Mouse (Mus musculus): Measurements from ENCODE around the gene Gm34302. TPM values are rescaled to one million over a fixed set of nuclear protein-coding genes. Genes with fewer than 3 reads are reported as not detected.
"Not testable (repeated sequence)": the region's sequence is repeated elsewhere in the genome, so short reads cannot be mapped to it uniquely, and the experiment has no call there.

The Gm34302 gene
- not detected in 2 replicates for polyA plus RNA-seq (2016; fragmentation: Nextera tagmentation; extraction: Ambion mirVana)

DNA sequence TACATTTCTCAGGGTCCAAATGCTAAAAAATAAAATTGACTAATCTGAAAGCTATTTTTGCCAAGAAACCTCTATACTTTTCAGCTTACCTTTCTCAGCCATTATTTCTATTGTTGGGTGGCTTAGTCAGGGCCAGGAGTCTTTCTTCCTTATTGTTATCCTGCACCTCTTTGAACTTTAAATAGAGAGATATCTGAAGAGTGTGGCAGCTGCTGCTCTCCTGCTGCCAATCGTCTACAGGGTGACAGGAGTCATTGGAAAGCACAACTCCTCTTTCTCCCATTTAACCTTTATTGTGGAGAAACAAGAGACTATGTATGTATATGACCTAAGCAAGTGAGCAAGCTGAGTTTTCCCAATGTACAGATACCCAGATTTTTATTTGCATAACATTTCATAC lies at the start of gene Gm34302:
Gene Gm34302, minus strand, starts transcription at position 154 of the 400 bp plus-strand sequence.
- WGBS = 60% methylated on average over 1 of the region's 1 CpGs
- H3K9me3 ChIP-seq = no peaks in the 10 kb centered on the region
- no peaks in the 10 kb centered on the region for H3K27me3 ChIP-seq (replicated peaks)
- H3K9ac ChIP-seq = no peak within 1 kb of the TSS
- no peak for ATAC-seq (ENCODE audit: low FRiP score, low read depth)
- no peaks in the 10 kb centered on the region for H3K36me3 ChIP-seq
- H3K4me3 ChIP-seq = no peak within 1 kb of the TSS
- H3K4me1 ChIP-seq = no peaks in the 10 kb centered on the region
- H3K4me2 ChIP-seq (replicated peaks) = no peak within 1 kb of the TSS
- no peak within 1 kb of the TSS for H3K27ac ChIP-seq

DNA sequence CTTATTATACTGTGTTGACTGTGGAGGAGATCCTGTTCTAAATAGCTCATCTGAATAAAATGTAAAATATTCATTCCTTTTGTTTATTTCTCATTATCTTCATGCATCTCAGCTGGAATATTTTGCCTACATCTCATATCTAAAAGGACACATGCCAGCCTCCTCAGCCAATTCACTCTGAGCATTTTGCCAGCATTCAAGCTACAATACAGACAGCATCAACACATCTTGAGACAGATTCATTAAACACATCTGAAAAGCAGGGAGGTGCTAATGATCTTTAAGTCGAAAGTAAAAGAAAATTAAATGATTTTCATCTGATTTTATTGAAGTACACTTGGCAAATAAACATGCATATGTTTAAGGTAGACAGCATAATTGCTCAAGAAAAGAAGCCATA lies 48.2 kb upstream of the Gm34302 start:
- H3K9me3 ChIP-seq = no peaks in the 10 kb centered on the region
- no peak overlapping the region for H3K9ac ChIP-seq
- no peak overlapping the region for H3K4me3 ChIP-seq
- ATAC-seq (ENCODE audit: low FRiP score, low read depth) = no peak
- no peak overlapping the region for H3K4me2 ChIP-seq (replicated peaks)
- H3K27me3 ChIP-seq (replicated peaks) = no peaks in the 10 kb centered on the region
- 71% methylated on average over 1 of the region's 1 CpGs for WGBS
- H3K4me1 ChIP-seq = no peaks in the 10 kb centered on the region
- H3K36me3 ChIP-seq = no peaks in the 10 kb centered on the region
- H3K27ac ChIP-seq = no peak overlapping the region

DNA sequence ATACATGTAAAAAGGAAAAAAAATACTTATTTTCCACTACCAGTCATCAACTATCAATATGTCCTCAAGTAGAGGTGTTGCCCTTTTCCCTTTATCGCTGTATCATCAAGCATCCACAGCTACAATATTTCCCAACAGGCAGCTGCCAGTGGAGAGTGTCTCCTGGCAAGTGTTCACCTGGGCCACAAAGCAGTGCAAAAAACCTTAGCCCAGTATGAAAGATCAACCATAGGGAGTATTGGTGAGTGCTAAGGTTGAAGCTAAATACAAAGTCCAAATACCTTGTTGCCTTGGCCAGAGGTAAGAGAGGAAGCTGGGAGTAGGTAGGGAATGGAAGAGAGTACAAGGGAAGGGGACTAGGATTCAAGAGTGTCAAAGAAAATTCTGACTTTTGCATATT lies 34.0 kb upstream of the Gm34302 start:
- no peaks in the 10 kb centered on the region for H3K36me3 ChIP-seq
- H3K27ac ChIP-seq = no peak overlapping the region
- no peak overlapping the region for H3K4me3 ChIP-seq
- no peaks in the 10 kb centered on the region for H3K9me3 ChIP-seq
- no peaks in the 10 kb centered on the region for H3K4me1 ChIP-seq
- no peaks in the 10 kb centered on the region for H3K27me3 ChIP-seq (replicated peaks)
- no peak overlapping the region for H3K9ac ChIP-seq
- 92% methylated on average over 1 of the region's 1 CpGs for WGBS
- no peak for ATAC-seq (ENCODE audit: low FRiP score, low read depth)
- H3K4me2 ChIP-seq (replicated peaks) = no peak overlapping the region

DNA sequence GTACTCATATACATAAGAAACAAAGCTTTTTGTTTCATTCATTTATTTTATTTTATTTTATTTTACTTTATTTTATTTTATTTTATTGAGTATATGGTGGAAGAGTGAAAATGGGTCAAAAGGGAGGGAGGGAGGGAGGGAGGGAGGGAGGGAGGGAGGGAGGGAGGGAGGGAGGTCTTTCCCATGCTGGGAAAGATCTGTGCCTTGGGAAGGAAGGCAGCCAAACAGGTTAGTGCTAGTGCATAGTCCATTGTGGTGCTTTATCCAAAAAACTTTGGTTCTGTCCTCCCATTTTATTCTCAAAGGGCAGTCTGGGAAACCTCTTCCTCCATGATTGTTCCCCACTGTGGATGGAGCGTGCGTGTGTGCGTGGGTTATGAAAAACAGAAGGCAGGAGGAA lies 32.6 kb upstream of the Gm34302 start:
- not testable (repeated sequence) for ATAC-seq (ENCODE audit: low FRiP score, low read depth); H3K9ac ChIP-seq; H3K9me3 ChIP-seq; H3K4me3 ChIP-seq; H3K27me3 ChIP-seq (replicated peaks); H3K36me3 ChIP-seq; H3K4me1 ChIP-seq; H3K27ac ChIP-seq; H3K4me2 ChIP-seq (replicated peaks)
- WGBS = 94% methylated on average over 3 of the region's 3 CpGs

DNA sequence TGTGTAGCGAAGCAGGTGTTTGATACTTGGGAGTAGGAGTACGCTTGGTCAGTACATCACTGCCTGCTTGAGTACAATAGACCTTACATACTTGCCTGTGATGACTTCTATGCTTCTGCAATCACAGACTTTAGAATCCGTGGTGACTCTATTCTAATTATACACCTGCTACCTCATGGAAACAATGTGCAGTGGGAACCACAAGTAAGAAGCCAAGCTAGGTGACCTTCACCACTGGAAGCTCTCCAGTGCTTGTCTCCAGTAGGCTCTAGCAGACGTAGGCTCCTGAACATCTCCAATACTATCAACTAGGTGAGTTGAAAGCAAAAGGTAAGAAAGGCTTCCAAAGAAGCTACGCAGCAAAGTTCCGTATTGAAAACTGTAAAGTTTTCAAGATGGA lies 27.6 kb upstream of the Gm34302 start:
- Histone ChIP-seq H3K36me3 (no peaks in the 10 kb centered on the region), H3K4me2 (replicated peaks) (no peak overlapping the region), H3K27me3 (replicated peaks) (no peaks in the 10 kb centered on the region), H3K9me3 (no peaks in the 10 kb centered on the region), H3K27ac (no peak overlapping the region), H3K4me3 (no peak overlapping the region), H3K9ac (no peak overlapping the region), H3K4me1 (no peaks in the 10 kb centered on the region)
- no peak for ATAC-seq (ENCODE audit: low FRiP score, low read depth)
- WGBS = 91% methylated on average over 6 of the region's 6 CpGs

DNA sequence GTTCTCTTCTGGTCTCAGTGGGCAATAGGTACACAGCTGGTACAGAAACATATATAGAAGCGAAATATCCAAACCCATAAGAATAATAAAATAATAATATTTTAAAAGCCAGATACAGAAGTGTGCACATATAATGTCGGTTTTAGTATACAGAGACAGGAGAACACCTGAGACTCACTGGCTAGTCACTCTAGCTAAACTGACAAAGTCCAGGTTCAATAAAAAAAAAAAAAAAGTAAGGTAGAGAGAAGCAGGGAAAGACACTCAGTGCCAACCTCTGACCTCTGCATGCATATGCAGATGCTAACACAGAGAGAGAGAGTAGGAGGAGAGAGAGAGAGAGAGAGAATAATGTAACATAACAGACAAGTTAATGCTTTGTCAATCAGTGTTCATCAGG lies 25.8 kb upstream of the Gm34302 start:
- no peaks in the 10 kb centered on the region for H3K36me3 ChIP-seq
- H3K4me1 ChIP-seq = no peaks in the 10 kb centered on the region
- ATAC-seq (ENCODE audit: low FRiP score, low read depth) = no peak
- no peak overlapping the region for H3K4me2 ChIP-seq (replicated peaks)
- H3K27me3 ChIP-seq (replicated peaks) = no peaks in the 10 kb centered on the region
- no peaks in the 10 kb centered on the region for H3K9me3 ChIP-seq
- no peak overlapping the region for H3K4me3 ChIP-seq
- no peak overlapping the region for H3K27ac ChIP-seq
- H3K9ac ChIP-seq = no peak overlapping the region
- WGBS = 89% methylated on average over 2 of the region's 2 CpGs

DNA sequence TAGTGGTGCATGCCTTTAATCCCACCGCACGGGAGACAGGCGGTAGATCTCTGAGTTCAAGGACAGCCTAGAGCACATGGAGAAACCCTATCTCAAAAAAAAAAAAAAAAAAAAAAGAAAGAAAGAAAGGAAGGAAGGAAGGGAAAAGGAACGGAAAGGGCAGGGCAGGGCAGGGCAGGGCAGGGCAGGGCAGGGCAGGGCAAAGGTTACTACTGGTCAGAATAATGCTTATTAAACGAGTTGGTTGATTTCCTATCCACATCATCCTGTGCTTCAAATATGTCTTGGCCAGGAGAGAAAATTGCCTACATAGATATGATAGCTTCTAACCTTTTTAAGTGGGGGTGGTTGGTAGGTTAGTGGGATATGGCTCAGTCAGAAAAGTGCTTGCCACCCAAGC lies 25.2 kb upstream of the Gm34302 start:
- no peaks in the 10 kb centered on the region for H3K36me3 ChIP-seq
- no peaks in the 10 kb centered on the region for H3K9me3 ChIP-seq
- no peak for ATAC-seq (ENCODE audit: low FRiP score, low read depth)
- H3K9ac ChIP-seq = no peak overlapping the region
- H3K27me3 ChIP-seq (replicated peaks) = no peaks in the 10 kb centered on the region
- no peaks in the 10 kb centered on the region for H3K4me1 ChIP-seq
- no peak overlapping the region for H3K27ac ChIP-seq
- H3K4me3 ChIP-seq = no peak overlapping the region
- WGBS = 83% methylated on average over 5 of the region's 5 CpGs
- no peak overlapping the region for H3K4me2 ChIP-seq (replicated peaks)

DNA sequence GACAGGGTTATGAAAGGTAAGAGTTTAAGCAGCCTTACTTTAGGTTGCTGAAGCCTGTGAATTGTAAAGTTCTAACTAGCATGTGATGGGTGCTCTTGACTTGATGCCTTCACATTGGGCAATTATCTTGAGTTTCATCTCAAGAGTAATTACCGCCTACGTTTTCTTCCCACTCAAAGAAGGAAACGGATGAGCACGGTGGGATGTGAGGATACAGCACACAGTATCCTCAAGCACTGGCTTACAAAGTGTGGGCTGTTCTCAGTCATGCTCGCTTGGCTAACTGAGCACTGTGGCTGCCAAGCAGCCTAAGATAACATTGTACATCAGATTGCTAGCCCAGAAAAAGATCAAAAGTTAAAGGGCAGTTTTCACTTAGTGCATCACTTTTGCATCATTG lies 20.8 kb upstream of the Gm34302 start:
- no peaks in the 10 kb centered on the region for H3K36me3 ChIP-seq
- H3K4me1 ChIP-seq = no peaks in the 10 kb centered on the region
- H3K27ac ChIP-seq = no peak overlapping the region
- H3K27me3 ChIP-seq (replicated peaks) = no peaks in the 10 kb centered on the region
- no peak overlapping the region for H3K4me2 ChIP-seq (replicated peaks)
- 89% methylated on average over 5 of the region's 5 CpGs for WGBS
- H3K9me3 ChIP-seq = no peaks in the 10 kb centered on the region
- no peak overlapping the region for H3K4me3 ChIP-seq
- no peak overlapping the region for H3K9ac ChIP-seq
- no peak for ATAC-seq (ENCODE audit: low FRiP score, low read depth)

DNA sequence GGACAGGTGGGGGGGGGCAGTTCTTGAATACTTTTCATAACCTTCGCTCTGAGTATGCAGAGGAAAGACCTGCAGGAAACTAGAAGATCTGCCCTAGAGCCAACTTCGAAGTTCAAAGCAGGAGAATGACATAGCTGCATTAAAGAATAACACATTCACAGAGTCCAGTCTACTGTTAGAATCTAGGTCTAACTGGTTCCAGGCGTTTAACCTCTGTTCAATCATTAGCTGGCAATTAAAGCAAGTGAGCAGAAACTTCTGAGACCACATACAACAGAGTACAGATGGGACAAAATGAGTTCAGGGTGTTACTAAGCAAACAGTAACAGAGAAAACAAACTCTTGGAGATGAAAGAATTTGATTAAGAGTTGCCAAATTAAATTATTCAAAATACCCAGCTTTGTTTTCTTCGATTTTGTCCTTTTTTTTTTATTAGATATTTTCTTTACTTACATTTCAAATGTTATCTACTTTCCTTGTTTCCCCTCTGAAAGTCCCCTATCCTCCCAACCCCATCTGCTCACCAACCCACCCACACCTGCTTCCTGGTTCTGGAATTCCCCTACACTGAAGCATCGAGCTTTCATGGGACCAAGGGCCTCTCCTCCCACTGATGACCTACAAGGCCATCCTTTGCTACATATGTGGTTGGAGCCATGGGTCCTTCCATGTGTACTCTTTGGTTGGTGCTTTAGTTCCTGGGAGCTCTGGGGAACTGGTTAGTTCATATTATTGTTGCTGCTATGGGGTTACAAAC lies 11.1 kb upstream of the Gm34302 start:
- no peaks in the 10 kb centered on the region for H3K4me1 ChIP-seq
- H3K4me3 ChIP-seq = no peak overlapping the region
- no peak overlapping the region for H3K27ac ChIP-seq
- no peaks in the 10 kb centered on the region for H3K9me3 ChIP-seq
- no peak overlapping the region for H3K9ac ChIP-seq
- H3K36me3 ChIP-seq = no peaks in the 10 kb centered on the region
- 83% methylated on average over 5 of the region's 5 CpGs for WGBS
- H3K27me3 ChIP-seq (replicated peaks) = no peaks in the 10 kb centered on the region
- no peak overlapping the region for H3K4me2 ChIP-seq (replicated peaks)
- no peak for ATAC-seq (ENCODE audit: low FRiP score, low read depth)

DNA sequence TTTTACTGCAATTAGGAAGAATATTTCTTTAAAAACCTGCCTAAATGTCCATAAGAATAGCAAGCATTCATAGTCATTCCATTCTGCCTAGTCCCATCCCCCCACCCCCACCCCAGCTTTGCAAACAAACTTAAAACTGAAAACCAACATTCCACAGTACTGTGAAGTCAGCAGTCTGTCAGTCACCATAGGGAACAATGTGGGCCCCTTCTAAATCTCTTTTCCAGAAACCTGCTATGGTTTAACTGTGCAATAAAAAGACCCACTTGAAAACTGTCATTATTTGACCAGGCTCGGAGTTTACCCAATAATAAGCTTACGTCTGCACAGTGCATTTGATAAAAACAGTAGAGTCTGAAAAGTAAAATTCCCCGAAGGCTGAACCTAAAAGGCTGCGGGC lies 9.9 kb upstream of the Gm34302 start:
- H3K27ac ChIP-seq = no peak overlapping the region
- H3K27me3 ChIP-seq (replicated peaks) = no peaks in the 10 kb centered on the region
- WGBS = 64% methylated on average over 4 of the region's 4 CpGs
- no peaks in the 10 kb centered on the region for H3K9me3 ChIP-seq
- no peaks in the 10 kb centered on the region for H3K4me1 ChIP-seq
- H3K9ac ChIP-seq = no peak overlapping the region
- no peak overlapping the region for H3K4me2 ChIP-seq (replicated peaks)
- ATAC-seq (ENCODE audit: low FRiP score, low read depth) = no peak
- H3K36me3 ChIP-seq = no peaks in the 10 kb centered on the region
- no peak overlapping the region for H3K4me3 ChIP-seq

DNA sequence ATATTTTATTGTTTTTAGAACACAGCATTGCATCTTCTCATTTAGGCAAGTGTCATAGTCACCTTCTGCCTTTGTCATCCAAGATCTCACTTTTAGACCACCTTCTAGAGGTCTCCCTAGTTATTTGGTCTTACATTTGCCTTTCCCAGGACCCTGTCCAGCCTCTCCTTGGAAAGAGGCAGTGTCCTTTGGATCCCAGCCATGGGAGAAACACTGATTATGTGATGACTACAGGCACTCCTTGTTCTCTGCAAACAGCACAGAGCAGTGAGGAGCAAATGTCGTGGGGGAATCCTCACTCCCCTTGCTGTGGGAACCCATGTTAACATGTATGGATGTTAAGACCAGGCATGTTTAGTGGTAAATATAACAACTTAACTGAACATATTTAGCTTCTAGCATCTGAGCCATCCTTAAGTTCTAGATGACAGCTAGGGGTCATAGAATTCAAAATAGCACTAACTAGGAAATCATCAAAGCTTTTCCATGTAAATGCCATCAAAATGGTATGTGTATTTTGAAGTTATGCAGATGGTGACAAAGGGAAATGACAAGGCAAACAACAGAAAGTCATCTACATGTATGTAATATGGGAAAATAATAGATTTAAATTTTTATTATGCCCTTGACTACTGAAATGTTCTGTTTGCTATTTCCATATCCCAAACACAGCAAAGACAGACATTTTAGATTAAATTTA lies 43.1 kb downstream of the Gm34302 start:
- H3K4me2 ChIP-seq (replicated peaks) = no peak overlapping the region
- no peaks in the 10 kb centered on the region for H3K4me1 ChIP-seq
- no peak for ATAC-seq (ENCODE audit: low FRiP score, low read depth)
- 75% methylated on average over 1 of the region's 1 CpGs for WGBS
- H3K36me3 ChIP-seq = no peaks in the 10 kb centered on the region
- no peak overlapping the region for H3K4me3 ChIP-seq
- no peak overlapping the region for H3K9ac ChIP-seq
- no peaks in the 10 kb centered on the region for H3K9me3 ChIP-seq
- no peaks in the 10 kb centered on the region for H3K27me3 ChIP-seq (replicated peaks)
- H3K27ac ChIP-seq = no peak overlapping the region

DNA sequence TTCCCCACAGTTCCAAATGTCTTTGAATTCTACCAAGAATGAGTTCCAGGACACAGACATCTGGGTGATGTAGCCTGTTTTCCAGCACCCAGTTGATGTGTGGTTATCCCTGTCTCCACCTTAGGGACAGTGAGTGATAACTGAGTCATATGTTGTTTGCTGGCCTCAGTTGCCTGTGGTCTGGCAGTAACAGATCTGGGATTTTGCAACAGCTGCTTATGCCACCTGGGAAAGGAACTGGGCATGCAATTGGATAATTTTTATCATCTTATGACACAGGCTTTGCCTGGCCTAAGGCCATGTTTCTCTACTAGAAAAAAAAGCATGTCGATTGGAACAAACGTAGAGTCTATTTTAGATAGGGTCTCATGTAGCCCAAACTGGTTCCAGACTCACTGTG lies 43.9 kb downstream of the Gm34302 start:
- H3K9ac ChIP-seq = no peak overlapping the region
- no peaks in the 10 kb centered on the region for H3K27me3 ChIP-seq (replicated peaks)
- H3K4me3 ChIP-seq = no peak overlapping the region
- no peak for ATAC-seq (ENCODE audit: low FRiP score, low read depth)
- H3K4me2 ChIP-seq (replicated peaks) = no peak overlapping the region
- H3K4me1 ChIP-seq = no peaks in the 10 kb centered on the region
- H3K36me3 ChIP-seq = no peaks in the 10 kb centered on the region
- no peaks in the 10 kb centered on the region for H3K9me3 ChIP-seq
- no peak overlapping the region for H3K27ac ChIP-seq
- 92% methylated on average over 2 of the region's 2 CpGs for WGBS

DNA sequence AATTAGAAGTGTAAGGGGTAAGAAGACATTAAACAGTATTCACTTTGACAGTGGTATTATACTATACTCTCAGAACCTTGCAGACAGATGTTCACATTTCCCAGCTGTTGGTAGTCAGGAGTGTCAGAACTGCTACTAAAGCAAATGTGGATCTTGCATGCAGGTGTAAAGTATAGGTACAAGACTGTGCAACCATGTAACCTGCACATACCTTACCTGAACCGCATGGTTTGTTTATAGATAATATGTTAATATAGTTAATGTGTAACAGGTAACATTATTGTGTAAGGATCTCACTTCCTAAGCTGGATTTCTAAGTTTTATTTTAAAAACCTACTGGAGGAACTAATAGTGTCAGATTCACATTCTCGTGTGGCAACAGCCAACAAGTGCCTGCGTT lies 44.8 kb downstream of the Gm34302 start:
- H3K36me3 ChIP-seq = no peaks in the 10 kb centered on the region
- H3K4me1 ChIP-seq = no peaks in the 10 kb centered on the region
- WGBS = 94% methylated on average over 3 of the region's 3 CpGs
- H3K27ac ChIP-seq = no peak overlapping the region
- no peaks in the 10 kb centered on the region for H3K9me3 ChIP-seq
- no peak overlapping the region for H3K4me3 ChIP-seq
- no peak for ATAC-seq (ENCODE audit: low FRiP score, low read depth)
- no peak overlapping the region for H3K4me2 ChIP-seq (replicated peaks)
- no peak overlapping the region for H3K9ac ChIP-seq
- H3K27me3 ChIP-seq (replicated peaks) = no peaks in the 10 kb centered on the region

Measured in neural tube, embryonic 12.5 days (tissue).